In the genomic region with DNA sequence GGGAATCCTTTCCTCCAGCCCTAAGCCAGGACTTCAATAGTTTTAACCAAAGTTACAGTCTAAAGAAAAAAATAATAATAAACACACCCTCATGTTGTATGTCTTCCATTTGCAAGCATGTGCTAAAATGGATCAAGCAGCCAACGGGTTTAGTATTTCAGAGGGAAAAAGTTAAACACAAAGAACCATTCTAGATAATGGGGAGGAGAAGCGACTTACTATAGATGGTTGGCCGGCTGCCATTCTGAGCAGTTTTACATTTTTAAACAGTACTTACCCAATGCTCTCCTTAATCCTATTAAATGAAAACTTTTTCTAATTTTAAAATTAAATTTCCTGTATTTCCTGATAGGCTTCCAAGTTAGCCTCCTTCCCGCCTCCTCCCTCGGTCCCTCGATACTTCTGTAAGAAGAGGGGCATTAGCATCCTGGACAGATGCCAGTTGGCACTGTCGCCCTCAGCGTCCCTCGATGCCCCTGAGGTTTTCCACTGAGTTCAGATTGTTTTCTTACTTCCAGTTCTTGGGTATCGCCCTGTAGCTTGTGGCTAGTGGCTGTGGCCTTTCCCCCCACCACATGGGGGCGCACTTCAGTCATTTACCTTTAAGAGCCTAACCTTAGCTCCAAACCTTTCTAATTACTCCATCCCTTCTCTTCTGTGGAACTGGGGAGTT, we compare ENCODE assay signal across 8 mouse cellular contexts.
DNase-seq lines count a peak whose midpoint lies in the region; ATAC-seq and TF ChIP-seq lines count a peak whose summit lies in the region.

No protein-coding gene starts in this region.

- no peak for ATAC-seq in kidney, embryonic 14.5 days (ENCODE audit: low FRiP score, low TSS enrichment)
- ATAC-seq in megakaryocyte, adult 5-6 weeks (ENCODE audit: poor library complexity, severe bottlenecking): peak; percentile 72

- peak; percentile 47 for DNase-seq in kidney, adult 18-20 months
- DNase-seq in adrenal gland, postnatal 4 days (ENCODE audit: low spot score in 2 of 2): peak; percentile 11 to 30
- peak; percentile 26 to 40 for DNase-seq in frontal cortex, postnatal 36 days (ENCODE audit: low spot score in 2 of 2)
- peak; percentile 18 for DNase-seq in large intestine, adult 2 months (ENCODE audit: low read depth, low spot score)
- peak; percentile 68 for DNase-seq in thymus, postnatal 4 days

- no peaks in the 10 kb centered on the region for H3K9me3 ChIP-seq in kidney, embryonic 14.5 days (ENCODE audit: control insufficient read depth, low read length)
- peaks cover 9% of the 10 kb centered on the region; the same call in 1 of the 2 replicates for H3K9me3 ChIP-seq in E14TG2a.4 (ENCODE audit: low read length)

- TF ChIP-seq CTCF in E14TG2a.4 (conservative IDR thresholded peaks at IDR 0.05; ENCODE audit: low read length): peak; percentile 71

- WGBS in kidney, embryonic 14.5 days: 73% methylated on average over 11 of the region's 11 CpGs
- WGBS in large intestine, adult 2 months: 50% methylated on average over 11 of the region's 11 CpGs

- no peak overlapping the region for H3K4me2 ChIP-seq in kidney, embryonic 14.5 days (replicated peaks; ENCODE audit: low read depth, low read length)

- H3K4me3 ChIP-seq in kidney, embryonic 14.5 days (ENCODE audit: low read length): no peak overlapping the region
- no peak overlapping the region for H3K4me3 ChIP-seq in E14TG2a.4 (replicated peaks; ENCODE audit: low read length)

- no peaks in the 10 kb centered on the region for H3K4me1 ChIP-seq in kidney, embryonic 14.5 days (ENCODE audit: control insufficient read depth, insufficient read depth, low read length)
- H3K4me1 ChIP-seq in E14TG2a.4 (replicated peaks; ENCODE audit: low read depth, low read length): no peaks in the 10 kb centered on the region

- no peaks in the 10 kb centered on the region for H3K27me3 ChIP-seq in kidney, embryonic 14.5 days (ENCODE audit: control insufficient read depth, insufficient read depth, low read length)
- no peaks in the 10 kb centered on the region for H3K27me3 ChIP-seq in E14TG2a.4 (ENCODE audit: insufficient read depth, low read length)

- H3K27ac ChIP-seq in kidney, embryonic 14.5 days (ENCODE audit: low read depth, low read length): no peak overlapping the region

- no peak overlapping the region for H3K9ac ChIP-seq in kidney, embryonic 14.5 days (ENCODE audit: low read depth, low read length)

- no peaks in the 10 kb centered on the region for H3K36me3 ChIP-seq in kidney, embryonic 14.5 days (ENCODE audit: control insufficient read depth, insufficient read depth, low read length)
- no peaks in the 10 kb centered on the region for H3K36me3 ChIP-seq in E14TG2a.4 (ENCODE audit: insufficient read depth, low read length)

Comparison
In these comparisons a context has a peak if more than half of its experiments do, and no peak if none do; other contexts are left out.
1. DNase-seq: peak in every context shown above with its lines; median percentile 68 in thymus, postnatal 4 days; 47 in kidney, adult 18-20 months; 33 in frontal cortex, postnatal 36 days; 20 in adrenal gland, postnatal 4 days; 18 in large intestine, adult 2 months.